Mouse (Mus musculus) embryonic facial prominence, embryonic 10.5 days (tissue): ENCODE data around the gene Elmo1. TPM values are rescaled to one million over a fixed set of nuclear protein-coding genes. Genes with fewer than 3 reads are reported as not detected.

Source experiments
- DNase-seq: peaks from one replicate; pipeline ENCODE4 v3.0.0-alpha.2; 2017; ENCODE audit warnings: low spot score
- H3K27ac ChIP-seq: fragments of 300-500 bp; sonication (generic); replicated peaks from 2 replicates; pipeline ENCODE4 v1.5.1; 2016; ENCODE audit warnings: mild to moderate bottlenecking
- H3K27me3 ChIP-seq: fragments of 300-500 bp; sonication (generic); replicated peaks from 2 replicates; pipeline ENCODE4 v1.6.1; 2016; ENCODE audit warnings: low read depth, mild to moderate bottlenecking; ENCODE audit not compliant: poor library complexity, severe bottlenecking
- H3K36me3 ChIP-seq: fragments of 300-500 bp; sonication (generic); replicated peaks from 2 replicates; pipeline ENCODE4 v1.6.1; 2016; ENCODE audit warnings: mild to moderate bottlenecking, moderate library complexity
- H3K4me1 ChIP-seq: fragments of 300-500 bp; sonication (generic); 2 replicates; pipeline ENCODE4 v1.6.1; 2016
- H3K4me3 ChIP-seq: fragments of 300-500 bp; sonication (generic); 2 replicates; pipeline ENCODE4 v1.5.1; 2016; ENCODE audit warnings: mild to moderate bottlenecking, moderate library complexity
- H3K9me3 ChIP-seq: fragments of 300-500 bp; sonication (generic); 2 replicates; pipeline ENCODE4 v1.6.1; 2016; ENCODE audit warnings: mild to moderate bottlenecking
- WGBS: fragments of 180-500 bp; shearing (Covaris S2); methylation state at CpG from one replicate; pipeline ENCODE4 v1.1.7; 2016; 5-methylcytosine and 5-hydroxymethylcytosine counted together
- polyA plus RNA-seq: library from polyadenylated mRNA; unstranded; fragments of >200 nt; fragmentation: Nextera tagmentation; extraction: Ambion mirVana; gene quantifications from 2 replicates; pipeline ENCODE4 v1.2.1, GENCODE M21; 2016

Gene Elmo1
- polyA plus RNA-seq, 1 experiment from 2014 or later, result 9.0 TPM

GRCm38 (mm10) chr13:20131322-20131997 is 41.1 kb downstream of the Elmo1 start:
- 91% methylated on average over 5 of the region's 5 CpGs for WGBS
- no peaks in the 10 kb centered on the region for H3K9me3 ChIP-seq

GRCm38 (mm10) chr13:20131998-20132371 is 41.6 kb downstream of the Elmo1 start:
- no peak overlapping the region for H3K4me3 ChIP-seq
- no peak overlapping the region for H3K27ac ChIP-seq
- peaks cover 24% of the 10 kb centered on the region for H3K4me1 ChIP-seq
- no peaks in the 10 kb centered on the region for H3K9me3 ChIP-seq
- WGBS, result 90% methylated on average over 4 of the region's 4 CpGs
- H3K27me3 ChIP-seq, result no peaks in the 10 kb centered on the region
- no peak for DNase-seq
- no peaks in the 10 kb centered on the region for H3K36me3 ChIP-seq

More at GRCm38 (mm10) chr13:20131322-20131997, 41.1 kb downstream of the Elmo1 start:
- Histone ChIP-seq H3K27me3 (no peaks in the 10 kb centered on the region), H3K4me3 (no peak overlapping the region), H3K36me3 (no peaks in the 10 kb centered on the region), H3K27ac (no peak overlapping the region), H3K4me1 (peaks cover 20% of the 10 kb centered on the region)
- DNase-seq, result no peak

- no peak overlapping the region for H3K4me3 ChIP-seq
- H3K9me3 ChIP-seq, result no peaks in the 10 kb centered on the region
- no peaks in the 10 kb centered on the region for H3K36me3 ChIP-seq
- H3K27ac ChIP-seq, result 0 out of 2 replicates have a peak overlapping the region, but pooled peaks have one; percentile 3
- peaks cover 30% of the 10 kb centered on the region for H3K4me1 ChIP-seq
- peak; percentile 26 for DNase-seq
- no peaks in the 10 kb centered on the region for H3K27me3 ChIP-seq
- WGBS, result 53% methylated on average over 6 of the region's 6 CpGs
Measured at GRCm38 (mm10) chr13:20133602-20134394, 43.4 kb downstream of the Elmo1 start.

- Histone ChIP-seq H3K27me3 (no peaks in the 10 kb centered on the region), H3K4me1 (peaks cover 30% of the 10 kb centered on the region), H3K36me3 (no peaks in the 10 kb centered on the region), H3K9me3 (no peaks in the 10 kb centered on the region), H3K4me3 (no peak overlapping the region), H3K27ac (peak overlapping the region; percentile 70)
- WGBS, result 83% methylated on average over 18 of the region's 18 CpGs
- DNase-seq, result no peak
Measured at GRCm38 (mm10) chr13:20134395-20135225, 44.2 kb downstream of the Elmo1 start.

- DNase-seq, result no peak
- no peaks in the 10 kb centered on the region for H3K36me3 ChIP-seq
- peaks cover 30% of the 10 kb centered on the region for H3K4me1 ChIP-seq
- no peak overlapping the region for H3K27ac ChIP-seq
- H3K27me3 ChIP-seq, result no peaks in the 10 kb centered on the region
- H3K9me3 ChIP-seq, result no peaks in the 10 kb centered on the region
- no peak overlapping the region for H3K4me3 ChIP-seq
Measured at GRCm38 (mm10) chr13:20136753-20137152, 46.4 kb downstream of the Elmo1 start.

- Histone ChIP-seq H3K36me3 (no peaks in the 10 kb centered on the region), H3K27me3 (no peaks in the 10 kb centered on the region), H3K9me3 (no peaks in the 10 kb centered on the region), H3K4me3 (no peak overlapping the region), H3K27ac (no peak overlapping the region), H3K4me1 (peaks cover 25% of the 10 kb centered on the region)
- DNase-seq, result no peak
- WGBS, result 41% methylated on average over 3 of the region's 3 CpGs
Measured at GRCm38 (mm10) chr13:20138466-20138865, 48.1 kb downstream of the Elmo1 start.

- Histone ChIP-seq H3K4me3 (no peak overlapping the region), H3K9me3 (no peaks in the 10 kb centered on the region), H3K36me3 (no peaks in the 10 kb centered on the region), H3K4me1 (peaks cover 20% of the 10 kb centered on the region), H3K27me3 (no peaks in the 10 kb centered on the region), H3K27ac (no peak overlapping the region)
- 84% methylated on average over 6 of the region's 6 CpGs for WGBS
- DNase-seq, result no peak
Measured at GRCm38 (mm10) chr13:20139060-20139459, 48.7 kb downstream of the Elmo1 start.

- no peak overlapping the region for H3K4me3 ChIP-seq
- H3K4me1 ChIP-seq, result peaks cover 14% of the 10 kb centered on the region
- H3K27me3 ChIP-seq, result no peaks in the 10 kb centered on the region
- WGBS, result 81% methylated on average over 4 of the region's 4 CpGs
- H3K36me3 ChIP-seq, result no peaks in the 10 kb centered on the region
- no peaks in the 10 kb centered on the region for H3K9me3 ChIP-seq
- H3K27ac ChIP-seq, result no peak overlapping the region
- DNase-seq, result no peak
Measured at GRCm38 (mm10) chr13:20139825-20140665, 49.6 kb downstream of the Elmo1 start.

- no peaks in the 10 kb centered on the region for H3K36me3 ChIP-seq
- DNase-seq, result no peak
- H3K27me3 ChIP-seq, result no peaks in the 10 kb centered on the region
- 29% methylated on average over 1 of the region's 1 CpGs for WGBS
- no peak overlapping the region for H3K27ac ChIP-seq
- no peaks in the 10 kb centered on the region for H3K9me3 ChIP-seq
- peaks cover 6% of the 10 kb centered on the region for H3K4me1 ChIP-seq
- H3K4me3 ChIP-seq, result no peak overlapping the region
Measured at GRCm38 (mm10) chr13:20142637-20143036, 52.2 kb downstream of the Elmo1 start.

GRCm38 (mm10) chr13:20146848-20147247 is 56.5 kb downstream of the Elmo1 start:
- 91% methylated on average over 4 of the region's 4 CpGs for WGBS
- Histone ChIP-seq H3K36me3 (no peaks in the 10 kb centered on the region), H3K4me1 (peaks cover 4% of the 10 kb centered on the region; the same call in 1 of the 2 replicates), H3K27ac (no peak overlapping the region), H3K27me3 (no peaks in the 10 kb centered on the region), H3K9me3 (no peaks in the 10 kb centered on the region), H3K4me3 (no peak overlapping the region)
- DNase-seq, result no peak

GRCm38 (mm10) chr13:20147736-20148135 is 57.3 kb downstream of the Elmo1 start:
- 88% methylated on average over 4 of the region's 4 CpGs for WGBS
- H3K36me3 ChIP-seq, result no peaks in the 10 kb centered on the region

More at GRCm38 (mm10) chr13:20147736-20148135, 57.3 kb downstream of the Elmo1 start:
- no peak overlapping the region for H3K27ac ChIP-seq
- H3K9me3 ChIP-seq, result no peaks in the 10 kb centered on the region
- no peak overlapping the region for H3K4me3 ChIP-seq
- peaks cover under 1% of the 10 kb centered on the region; the same call in 1 of the 2 replicates for H3K4me1 ChIP-seq
- DNase-seq, result no peak
- no peaks in the 10 kb centered on the region for H3K27me3 ChIP-seq
